Mouse (Mus musculus) colon, adult 2 months (tissue): ENCODE measurements around the gene Olfr172. TPM values are rescaled to one million over a fixed set of nuclear protein-coding genes. Genes with fewer than 3 reads are reported as not detected.

ENCODE experiments used
- polyA plus RNA-seq: library from polyadenylated mRNA; depleted of rRNA; stranded (reverse); fragments of >200 nt; gene quantifications from 2 replicates; pipeline ENCODE4 v1.2.3, GENCODE M21; 2012; rRNA removed

The Olfr172 gene
- not detected in 2 replicates for polyA plus RNA-seq

GRCm38 (mm10) chr16:58763076-58763475, at the start of gene Olfr172:
Olfr172 (minus strand) TSS chr16:58763176.

GRCm38 (mm10) chr16:58800168-58800567, 37.2 kb upstream of the Olfr172 start, which contains the start of gene Olfr173:
Olfr173 (minus strand) TSS chr16:58800268.

GRCm38 (mm10) chr16:58727477-58728131, 35.4 kb downstream of the Olfr172 start, which contains the start of gene Cldnd1:
Cldnd1 (plus strand) TSS chr16:58727910.

GRCm38 (mm10) chr16:58718666-58719120, 44.3 kb downstream of the Olfr172 start, which contains the start of gene Gpr15:
Gpr15 (minus strand) TSS chr16:58719070.

Other genes with a start within 250 kb of the Olfr172 start
- 61.8 and 96.0 TPM in 2 replicates for gene St3gal6, start 238.9 kb downstream of the Olfr172 start, polyA plus RNA-seq
- gene Gm813, start 146.2 kb downstream of the Olfr172 start, polyA plus RNA-seq, result not detected in 2 replicates
- gene E330017A01Rik, start 124.4 kb downstream of the Olfr172 start, polyA plus RNA-seq, result not detected in 2 replicates
- gene Cpox, start 92.9 kb downstream of the Olfr172 start, polyA plus RNA-seq, result 14.6 and 15.9 TPM in 2 replicates
- 0.25 and 0.70 TPM in 2 replicates for gene Gpr15, start 44.1 kb downstream of the Olfr172 start, polyA plus RNA-seq
- gene Cldnd1, start 35.3 kb downstream of the Olfr172 start, polyA plus RNA-seq, result 52.8 and 69.2 TPM in 2 replicates
- gene Olfr173, start 37.1 kb upstream of the Olfr172 start, polyA plus RNA-seq, result not detected in 2 replicates
- not detected in 2 replicates for gene Olfr175-ps1, start 63.6 kb upstream of the Olfr172 start, polyA plus RNA-seq
- not detected in 2 replicates for gene Olfr177, start 111.6 kb upstream of the Olfr172 start, polyA plus RNA-seq
- not detected in 2 replicates for gene Olfr178, start 128.9 kb upstream of the Olfr172 start, polyA plus RNA-seq
- gene Olfr181, start 165.6 kb upstream of the Olfr172 start, polyA plus RNA-seq, result not detected in 2 replicates
- not detected in 2 replicates for gene Olfr180, start 166.2 kb upstream of the Olfr172 start, polyA plus RNA-seq
- gene Olfr183, start 232.2 kb upstream of the Olfr172 start, polyA plus RNA-seq, result not detected in 2 replicates